Mouse (Mus musculus) kidney, adult 8-10 months (tissue): ENCODE results near the gene Mdm2.

ENCODE experiments used
- DNase-seq, 2 experiments: peaks; one replicate each; pipeline ENCODE4 v3.0.0; 2022

Mdm2 gene

DNA sequence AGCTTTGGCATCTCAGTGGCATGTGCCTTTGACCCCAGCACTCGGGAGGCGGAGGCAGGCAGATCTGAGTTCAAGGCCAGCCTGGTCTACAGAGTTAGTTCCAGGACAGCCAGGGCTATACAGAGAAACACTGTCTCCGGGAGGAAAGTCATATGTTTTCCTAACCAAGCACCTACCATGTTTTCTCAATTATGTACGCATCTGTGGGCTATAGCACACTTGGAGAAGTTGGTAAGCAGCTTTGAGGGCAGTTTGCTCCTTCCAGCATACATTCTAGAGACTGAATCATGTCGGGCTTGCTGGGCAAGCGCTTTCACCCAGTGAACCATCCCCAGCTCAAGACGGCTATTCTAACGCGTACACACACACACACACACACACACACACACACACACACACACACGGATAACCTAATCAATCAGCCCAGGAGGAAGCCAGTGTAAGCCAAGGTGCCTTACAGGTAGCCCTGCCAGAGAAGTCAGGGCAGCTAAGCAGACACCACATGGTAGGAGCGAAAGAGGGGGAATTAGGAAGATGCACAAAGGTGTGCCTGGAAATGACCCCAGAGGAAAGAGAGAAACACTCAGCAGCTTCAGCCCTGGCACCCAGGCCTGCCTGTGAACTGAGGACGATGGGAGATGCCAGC lies 29.6 kb downstream of the Mdm2 start:
- DNase-seq, result no peak

DNA sequence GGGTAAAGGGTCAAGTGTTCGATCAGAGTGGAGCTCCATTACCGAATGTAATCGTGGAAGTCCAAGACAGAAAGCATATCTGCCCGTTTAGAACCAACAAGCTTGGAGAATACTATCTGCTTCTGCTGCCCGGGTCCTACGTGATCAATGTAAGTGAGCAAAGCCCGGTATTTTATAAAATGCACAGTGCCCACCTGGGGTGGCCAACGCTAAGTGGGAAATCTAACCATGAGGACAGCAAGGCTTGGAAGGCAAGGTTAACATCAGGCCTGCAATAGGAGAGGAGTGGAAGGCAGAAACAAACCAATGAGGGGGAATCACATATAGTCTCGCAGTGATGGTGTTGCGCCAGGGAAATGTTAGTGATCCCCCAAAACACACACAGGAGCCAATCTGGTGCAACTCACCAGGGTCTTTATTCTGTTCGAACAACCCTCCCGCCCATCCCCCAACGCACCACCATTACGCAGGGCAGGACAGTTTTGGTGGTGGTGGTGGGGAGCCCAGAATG lies 30.5 kb downstream of the Mdm2 start:
- DNase-seq, result no peak

DNA sequence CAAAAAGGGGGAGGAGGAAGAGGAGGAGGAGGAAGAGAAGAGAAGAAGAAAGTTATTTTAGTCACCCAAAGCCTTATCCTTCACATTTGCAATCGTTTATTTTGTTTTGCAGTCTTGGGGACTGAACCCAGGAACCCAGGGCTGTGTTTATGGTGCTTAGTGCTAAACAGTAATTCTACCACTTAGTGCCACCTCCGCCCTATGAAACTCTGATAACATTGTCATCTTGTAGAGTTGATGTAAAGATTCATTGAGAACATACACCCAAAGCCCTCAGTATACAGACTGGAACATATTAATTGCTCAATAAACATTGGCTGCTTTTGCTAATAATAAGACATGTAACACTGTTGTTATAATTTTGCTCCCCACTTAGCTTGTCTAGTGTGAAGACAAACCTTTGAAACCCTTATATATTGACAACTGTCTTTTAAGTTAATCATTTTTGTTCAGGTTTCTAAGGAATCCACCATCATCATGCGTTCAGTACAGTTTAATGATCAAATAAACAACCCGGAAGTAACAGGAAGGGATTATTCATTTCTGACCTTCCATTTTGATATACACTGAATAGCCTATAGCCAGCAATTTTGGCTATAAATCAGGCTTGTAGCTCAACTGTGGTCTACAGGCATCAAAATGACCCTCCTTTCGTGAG lies 31.4 kb downstream of the Mdm2 start:
- DNase-seq, result no peak

DNA sequence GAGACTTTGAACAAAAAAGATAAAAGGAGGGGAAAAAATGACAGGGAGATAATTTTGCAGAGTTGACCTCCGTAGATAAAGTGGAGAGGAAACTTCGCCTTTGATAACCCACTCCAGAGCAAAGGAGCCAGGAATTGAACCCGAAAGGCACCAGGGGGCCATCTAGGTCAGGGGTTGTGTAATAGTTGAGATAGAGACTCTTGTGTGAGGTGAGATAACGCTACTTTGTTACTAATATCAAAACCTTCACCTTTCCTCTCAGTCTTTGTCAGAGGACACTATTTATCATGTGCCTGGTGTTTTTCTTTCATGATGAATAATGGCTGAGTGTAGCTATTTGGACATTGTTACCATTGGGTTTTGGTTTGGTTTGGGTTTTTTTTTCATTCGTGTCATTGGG lies 32.2 kb downstream of the Mdm2 start:
- no peak for DNase-seq

DNA sequence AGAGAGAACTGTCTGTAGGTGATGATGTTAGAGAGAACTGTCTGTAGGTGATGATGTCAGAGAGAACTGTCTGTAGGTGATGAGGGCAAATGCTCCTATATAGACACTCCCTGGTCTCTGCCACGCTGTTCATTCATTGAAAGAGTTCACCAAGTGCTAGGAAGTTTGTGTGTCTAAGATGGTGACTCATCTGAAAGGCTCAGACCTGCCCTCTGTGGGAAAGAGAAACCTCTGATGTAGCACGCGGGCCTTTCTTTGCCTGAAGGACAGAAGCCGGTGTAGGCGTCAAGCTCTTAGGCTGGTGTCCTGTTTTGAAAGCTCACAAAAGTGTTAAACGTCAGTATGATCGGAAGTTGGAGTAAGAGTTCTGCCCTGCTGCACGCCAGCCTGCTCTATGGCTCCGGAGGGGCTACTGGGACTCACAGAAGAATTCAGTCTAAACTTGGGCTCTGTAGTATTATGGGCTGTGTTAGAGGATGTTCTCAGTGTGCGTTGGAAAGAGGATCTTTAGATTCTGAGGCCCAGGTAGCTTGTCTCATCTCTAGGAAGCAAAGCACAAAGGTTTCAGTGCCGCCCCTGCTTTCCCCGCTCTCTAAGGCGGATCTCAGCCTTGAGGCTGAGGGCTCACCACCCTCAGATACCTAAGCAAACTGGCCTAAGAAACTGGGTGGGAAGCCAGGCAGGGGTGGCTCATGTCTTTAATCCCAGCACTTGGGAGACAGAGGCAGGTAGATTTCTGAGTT lies 32.9 kb downstream of the Mdm2 start:
- no peak for DNase-seq

DNA sequence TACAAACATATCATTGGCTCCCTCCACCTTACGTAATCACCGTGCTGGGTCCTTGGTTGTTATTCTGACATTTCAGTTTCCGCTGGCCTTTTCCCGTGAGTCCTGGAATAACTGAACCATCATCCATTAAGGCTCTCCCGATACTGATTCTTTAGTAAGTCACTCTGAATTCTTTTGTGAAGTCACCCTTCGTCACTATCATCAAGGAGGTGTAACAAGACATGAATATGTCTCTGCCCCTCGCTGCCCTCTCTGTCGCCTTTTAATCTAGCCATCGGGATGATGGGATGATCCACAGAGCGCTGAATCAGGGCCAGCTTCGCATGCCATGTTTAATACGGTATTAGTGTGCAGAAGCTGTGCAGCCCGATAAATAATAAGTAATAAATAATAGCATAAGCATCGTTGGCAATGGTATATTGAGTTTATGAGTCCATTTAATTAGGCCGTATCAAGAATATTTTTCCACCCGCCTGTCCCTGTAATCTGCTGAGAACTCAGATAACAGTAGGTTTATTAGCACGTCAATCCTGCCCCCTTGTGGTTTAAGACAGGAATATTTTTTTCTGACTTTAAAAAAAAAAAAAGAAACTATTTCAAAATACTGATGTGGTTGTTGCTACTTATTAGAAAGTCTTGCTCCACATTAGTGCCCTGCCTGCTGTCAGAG lies 33.8 kb downstream of the Mdm2 start:
- DNase-seq, result peak in 1 of 2 experiments; percentile 32

DNA sequence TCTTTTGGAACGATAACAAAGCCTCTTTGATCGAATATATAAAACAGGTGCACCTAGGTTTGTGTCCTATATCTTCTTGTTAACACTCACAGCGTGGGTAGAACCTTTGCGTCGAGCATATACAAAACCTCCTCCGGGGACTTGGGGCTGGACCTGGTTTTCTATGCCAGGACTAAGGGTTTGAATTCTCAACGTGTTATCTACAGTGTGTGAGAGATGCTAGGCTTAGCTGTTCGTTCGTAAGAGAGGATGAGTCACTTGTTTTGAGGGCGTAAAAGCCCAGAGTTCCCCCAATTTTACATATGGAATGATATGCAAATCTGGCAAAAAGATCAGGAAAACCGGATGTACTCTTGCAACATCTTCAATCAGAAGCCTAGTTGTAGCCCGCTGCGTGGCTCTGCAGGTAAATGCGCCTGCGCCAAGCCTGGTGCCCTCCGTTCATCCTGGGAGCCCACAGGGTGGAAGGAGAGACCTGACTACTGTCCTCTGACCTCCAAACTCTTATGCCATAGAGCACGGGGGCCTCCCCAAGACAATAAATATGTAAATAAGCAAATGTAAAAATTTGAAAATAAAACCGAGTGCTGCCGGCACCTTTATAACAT lies 34.4 kb downstream of the Mdm2 start:
- no peak for DNase-seq

DNA sequence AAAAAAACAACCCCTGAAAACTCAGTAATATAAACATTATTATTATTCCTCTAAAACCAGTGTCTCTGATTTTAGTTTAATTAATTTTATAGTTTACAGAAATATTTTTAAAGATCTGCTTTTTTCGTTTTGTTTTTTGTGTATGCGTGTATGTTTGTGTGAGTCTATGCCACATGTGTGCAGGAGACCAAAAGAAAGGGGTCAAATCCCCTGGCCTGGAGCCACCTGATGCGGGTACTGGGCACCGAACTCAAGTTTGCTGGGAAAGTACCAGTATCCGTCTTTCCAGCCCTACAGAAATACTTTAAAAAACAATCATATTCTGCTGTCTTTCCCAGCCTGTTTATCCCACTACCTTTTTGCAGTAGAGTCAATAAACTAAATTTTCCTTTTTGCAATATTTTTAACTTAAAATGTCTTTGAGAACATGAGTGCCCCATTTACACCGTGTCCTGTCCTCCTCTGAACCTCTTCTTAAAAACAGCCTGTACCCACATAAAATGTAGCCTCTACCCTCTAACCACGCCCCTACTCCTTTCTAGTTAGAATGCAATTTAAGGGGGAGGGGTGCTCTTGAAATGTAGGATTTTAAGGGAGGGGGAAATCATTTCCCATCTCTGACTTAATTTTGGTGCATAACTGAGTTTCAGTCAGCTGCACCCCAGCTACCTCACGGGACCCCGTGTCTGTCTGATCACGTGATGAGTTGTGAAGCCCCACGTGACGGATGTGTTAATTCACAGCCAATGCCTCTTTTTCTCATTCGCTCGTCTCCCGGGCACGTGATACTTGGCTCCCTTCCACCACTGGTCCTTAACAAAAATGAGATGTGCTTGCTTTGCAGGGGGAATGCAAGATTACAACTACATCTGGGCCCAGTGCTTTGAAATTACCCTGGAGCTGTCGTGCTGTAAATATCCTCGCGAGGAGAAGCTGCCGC lies 35.2 kb downstream of the Mdm2 start:
- DNase-seq, result peak; percentile 47 to 53

DNA sequence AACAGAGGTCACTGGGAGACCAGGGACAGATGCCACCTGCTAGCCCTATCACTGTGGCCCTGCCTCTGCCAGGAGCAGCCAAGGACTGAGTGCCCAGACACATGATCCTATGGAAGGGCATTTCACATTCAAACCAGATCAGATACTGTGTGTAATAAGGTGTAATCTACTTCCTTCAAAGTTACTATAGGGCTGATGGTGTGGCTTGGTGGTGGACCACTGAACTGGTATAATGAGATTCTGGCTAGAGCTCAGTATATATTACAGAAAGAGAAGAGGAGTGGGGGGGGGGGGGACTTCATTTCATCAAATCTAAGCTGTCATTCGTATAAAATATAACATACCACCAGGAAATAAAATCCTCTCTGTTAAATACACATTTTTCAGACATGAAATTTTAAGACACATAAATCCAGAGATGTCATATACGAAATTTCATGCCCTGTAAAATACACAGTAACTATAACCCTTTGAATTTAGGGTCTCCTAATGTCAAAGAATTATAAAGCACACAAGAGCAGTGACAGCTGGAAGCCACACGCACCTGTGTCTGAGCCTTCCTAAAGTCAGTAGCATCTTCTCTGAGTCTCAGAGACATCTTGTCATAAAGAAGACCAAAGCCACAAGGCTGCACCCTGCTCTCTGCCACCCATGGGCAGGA lies 36.1 kb downstream of the Mdm2 start:
- DNase-seq, result no peak

DNA sequence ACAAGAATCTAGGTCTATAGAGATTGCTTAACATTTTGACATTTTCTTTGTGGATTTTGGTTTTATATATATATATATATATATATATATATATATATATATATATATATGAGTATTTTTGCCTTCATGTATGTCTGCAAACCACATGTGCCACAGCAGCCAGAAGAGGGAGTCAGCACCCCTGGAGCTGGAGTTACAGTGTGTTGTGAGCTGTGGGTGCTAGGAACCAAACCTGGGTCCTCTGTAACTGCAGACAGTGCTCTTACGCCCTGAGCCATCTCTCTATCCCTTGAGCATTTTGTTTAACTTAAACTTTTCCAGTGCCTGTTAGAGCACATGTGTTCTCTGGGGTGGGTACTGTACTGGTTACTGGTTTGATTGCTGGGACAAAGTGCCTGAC lies 36.6 kb downstream of the Mdm2 start:
- no peak for DNase-seq

DNA sequence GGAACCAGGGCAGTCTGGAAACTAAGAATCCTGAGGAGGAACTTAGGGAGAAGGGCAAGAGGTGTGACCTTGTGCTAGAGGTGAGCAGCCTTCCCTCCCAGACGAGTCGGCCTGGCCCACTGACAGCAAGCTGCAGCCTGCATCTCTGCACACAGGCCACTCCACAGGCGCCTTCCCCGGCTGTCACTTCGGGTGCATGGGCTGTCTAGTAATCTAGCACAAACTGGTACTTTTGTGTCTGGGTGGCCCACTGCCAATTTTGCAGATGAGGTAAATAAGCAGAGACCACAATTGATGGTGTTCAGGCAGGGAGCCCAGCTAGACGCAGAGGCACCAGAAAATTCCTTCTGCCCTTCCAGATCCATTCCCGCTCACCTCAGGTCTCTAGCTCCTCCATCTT lies 37.9 kb downstream of the Mdm2 start:
- DNase-seq, result no peak

DNA sequence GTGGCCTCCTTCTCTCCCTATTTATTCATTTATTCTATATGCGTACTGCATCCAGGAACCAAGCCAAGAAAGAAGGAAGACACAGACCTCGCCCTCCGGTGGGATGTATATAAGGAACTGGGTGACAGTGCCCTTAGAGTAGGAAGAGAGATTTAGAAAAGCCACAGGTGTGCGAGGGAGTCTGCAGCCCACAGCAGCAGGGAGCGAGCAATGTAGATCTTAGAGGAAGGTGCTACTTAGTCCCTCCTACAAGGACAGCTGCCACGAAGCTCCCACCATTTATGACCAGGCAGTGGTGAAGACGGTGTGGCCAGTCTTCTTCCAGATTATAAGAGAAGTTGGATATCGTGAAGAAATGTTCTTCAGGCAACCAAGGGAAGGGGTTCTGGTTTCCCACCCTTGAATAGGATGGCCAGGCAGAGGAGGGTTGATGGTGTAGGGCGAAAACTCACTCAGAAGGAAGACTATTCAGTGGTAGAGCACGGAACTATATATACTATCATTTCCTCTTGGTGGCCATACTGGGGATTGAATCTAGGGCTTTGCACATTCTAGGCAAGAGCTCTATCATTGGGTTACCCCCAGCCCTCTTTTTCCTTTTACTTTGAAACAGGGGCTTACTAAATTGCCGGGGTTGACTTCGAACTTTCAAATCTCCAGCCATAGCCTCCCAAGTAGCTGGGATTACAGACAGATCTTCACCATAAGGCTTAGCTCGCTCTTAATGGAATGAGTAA lies 38.5 kb downstream of the Mdm2 start:
- DNase-seq, result no peak

DNA sequence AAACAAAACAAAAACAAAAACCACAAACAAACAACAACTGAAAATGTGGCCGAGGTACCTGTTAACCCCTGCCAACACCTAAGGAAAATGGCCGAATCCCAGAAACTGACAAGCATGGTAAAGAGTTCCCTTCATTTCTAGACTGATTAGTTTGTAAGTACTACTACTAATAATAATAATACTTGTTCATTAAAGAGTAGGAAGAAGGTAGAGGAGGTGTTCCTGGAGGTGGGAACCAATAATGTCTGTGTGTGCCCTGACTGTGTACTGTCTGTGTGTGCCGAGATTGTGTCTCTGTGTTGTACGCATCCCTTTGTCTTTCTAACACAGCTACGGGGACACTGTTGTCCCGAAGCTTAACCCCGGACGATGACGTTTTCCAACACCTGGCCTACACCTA lies 39.3 kb downstream of the Mdm2 start:
- no peak for DNase-seq

DNA sequence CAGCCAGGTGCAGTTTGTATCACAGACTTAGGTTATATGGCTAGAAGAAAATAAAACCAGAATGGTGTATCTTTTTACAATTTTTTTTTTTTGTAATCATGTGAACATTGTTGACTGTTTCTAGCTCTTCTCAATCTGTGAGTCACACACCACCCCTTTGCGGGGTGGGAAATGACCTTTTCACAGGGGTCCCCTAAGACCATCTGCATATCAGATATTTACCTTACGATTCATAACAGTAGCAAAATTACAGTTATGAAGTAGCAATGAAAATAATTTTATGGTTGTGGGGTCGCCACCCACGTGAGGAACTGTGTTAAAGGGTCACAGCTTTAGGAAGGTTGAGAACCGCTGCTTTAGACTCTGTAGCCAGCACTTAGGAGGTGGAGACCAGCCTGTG lies 39.8 kb downstream of the Mdm2 start:
- no peak for DNase-seq

DNA sequence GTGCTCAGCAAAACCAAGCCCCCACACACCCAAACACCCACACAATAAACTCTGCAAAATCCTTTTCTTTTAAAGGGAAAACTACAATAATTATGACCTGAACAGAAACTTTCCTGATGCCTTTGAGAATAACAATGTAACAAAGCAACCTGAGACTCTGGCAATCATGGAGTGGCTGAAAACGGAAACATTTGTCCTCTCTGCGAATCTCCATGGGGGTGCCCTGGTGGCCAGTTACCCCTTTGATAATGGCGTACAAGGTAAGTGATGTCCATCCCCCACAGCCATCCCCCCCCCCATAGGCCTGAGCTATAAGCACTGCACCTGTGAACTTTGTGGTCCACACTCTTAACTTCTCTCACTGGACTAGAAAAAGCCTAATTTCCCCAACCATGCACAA lies 40.5 kb downstream of the Mdm2 start:
- DNase-seq, result no peak

DNA sequence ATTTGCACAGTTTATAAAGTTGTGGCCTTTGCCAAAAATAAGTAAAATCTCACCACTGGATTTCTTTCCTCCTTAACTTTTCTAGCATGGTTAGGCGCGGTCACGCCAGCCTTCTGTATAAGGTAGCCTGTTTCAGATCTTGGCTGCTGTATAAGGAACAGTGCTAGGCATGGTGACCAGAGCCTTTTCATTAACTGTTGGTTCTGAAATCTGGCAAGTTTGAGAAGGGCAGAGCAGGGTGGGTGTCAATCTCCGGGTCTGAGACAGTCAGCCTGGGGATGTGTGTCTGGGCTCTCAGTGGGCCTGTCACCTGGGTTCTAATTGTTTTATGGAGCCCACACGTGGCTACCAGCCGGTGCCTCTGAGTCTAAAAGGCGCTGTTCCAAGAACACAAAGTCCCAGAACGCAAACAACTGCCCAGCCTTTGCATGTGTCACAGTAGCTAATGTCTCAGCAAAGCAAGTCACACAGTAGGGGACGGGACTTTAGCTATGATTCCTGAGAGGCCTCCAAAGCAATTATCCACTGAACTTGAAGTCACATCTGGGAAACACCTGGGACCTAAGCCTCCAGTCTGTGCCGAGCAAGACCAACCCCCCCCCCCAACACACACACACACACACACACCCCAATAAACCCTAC lies 41.0 kb downstream of the Mdm2 start:
- DNase-seq, result no peak

DNA sequence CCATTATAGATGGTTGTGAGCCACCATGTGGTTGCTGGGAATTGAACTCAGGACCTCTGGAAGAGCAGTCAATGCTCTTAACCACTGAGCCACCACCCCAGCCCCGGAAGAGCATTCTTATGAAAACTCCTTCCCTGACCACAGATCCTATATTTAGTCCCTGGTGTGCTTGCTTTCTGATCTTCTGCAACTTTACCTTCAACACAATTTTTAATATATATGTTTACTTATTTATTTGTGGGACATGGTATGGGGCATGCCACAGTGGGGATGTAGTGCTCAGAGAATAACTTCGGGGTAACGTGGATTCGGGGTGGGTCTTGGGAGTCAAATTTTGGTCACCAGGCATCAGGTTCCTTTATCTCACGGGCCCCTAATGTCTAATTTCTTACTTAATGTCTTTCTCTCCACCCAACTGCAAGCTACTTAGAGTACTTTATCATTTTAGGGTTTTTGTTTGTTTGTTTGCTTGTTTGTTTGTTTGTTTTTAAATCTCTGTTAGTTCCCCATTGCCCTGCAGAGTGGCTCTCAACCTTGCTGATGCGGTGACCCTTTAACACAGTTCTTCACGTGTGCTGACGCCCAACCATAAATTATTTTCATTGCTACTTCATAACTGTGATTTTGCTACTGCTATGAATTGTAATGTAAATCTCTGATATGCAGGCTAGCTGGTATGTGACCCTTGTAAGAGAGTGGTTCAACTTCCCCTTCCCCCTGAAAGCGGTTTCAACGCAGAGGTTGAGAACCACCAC lies 41.8 kb downstream of the Mdm2 start:
- DNase-seq, result no peak

DNA sequence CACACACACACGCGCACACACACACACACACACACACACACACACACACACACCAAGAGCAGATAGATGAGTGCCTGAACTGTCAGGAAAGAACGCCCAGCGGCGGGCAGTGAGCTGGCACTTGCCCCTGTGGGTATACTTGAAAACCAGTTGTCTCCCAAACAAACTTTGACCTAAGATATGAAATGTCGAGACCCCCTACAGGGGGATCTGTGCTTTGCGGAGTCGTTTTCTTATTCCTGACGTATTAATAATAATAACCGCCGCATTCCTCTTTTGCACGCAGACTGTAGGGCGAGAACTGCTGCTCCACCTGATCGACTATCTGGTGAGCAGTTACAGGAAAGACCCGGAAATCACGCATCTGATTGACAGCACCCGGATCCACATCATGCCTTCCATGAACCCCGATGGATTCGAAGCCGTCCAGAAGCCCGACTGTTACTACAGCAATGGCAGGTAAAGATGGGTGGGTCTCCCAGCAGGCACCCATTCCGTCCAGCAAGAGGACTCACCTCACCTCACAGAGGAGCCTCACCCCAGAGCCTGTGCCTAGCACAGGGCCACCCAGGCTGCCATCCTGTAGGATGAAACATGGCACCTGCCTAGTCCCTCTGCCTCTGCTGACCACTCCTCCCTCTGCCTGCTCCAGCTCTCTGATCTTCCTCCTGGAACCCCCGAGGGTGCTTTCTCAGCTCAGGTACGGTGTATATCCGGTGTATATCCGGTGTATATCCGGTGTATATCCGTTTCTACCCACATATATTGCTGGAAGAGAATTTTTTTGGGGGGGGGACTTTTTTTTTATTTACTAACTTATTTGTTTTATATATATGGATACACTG lies 42.7 kb downstream of the Mdm2 start:
- DNase-seq, result no peak
